Mouse (Mus musculus) megakaryocyte progenitor cell, adult 5-6 weeks (primary cell): Measurements from ENCODE around the gene Cacna1c. TPM values are rescaled to one million over a fixed set of nuclear protein-coding genes. Genes with fewer than 3 reads are reported as not detected.

Experiments used
- ATAC-seq: replicated peaks from 2 replicates; pipeline ENCODE4 v1.8.0; 2016; ENCODE audit warnings: mild to moderate bottlenecking, moderate TSS enrichment, inconsistent platforms; ENCODE audit not compliant: poor library complexity
- total RNA-seq, 2 experiments: library from RNA; stranded (forward) in 1 of 2; stranded (reverse) in 1 of 2; fragments of 157-497, 149-512 nt in 1 of 2; fragments of 200-1000 nt in 1 of 2; gene quantifications; 2 replicates each; pipeline versions ENCODE4 v1.2.3 to v1.2.4; 2015 to 2017

Cacna1c gene
- total RNA-seq, 2 experiments from 2014 or later: not detected

DNA sequence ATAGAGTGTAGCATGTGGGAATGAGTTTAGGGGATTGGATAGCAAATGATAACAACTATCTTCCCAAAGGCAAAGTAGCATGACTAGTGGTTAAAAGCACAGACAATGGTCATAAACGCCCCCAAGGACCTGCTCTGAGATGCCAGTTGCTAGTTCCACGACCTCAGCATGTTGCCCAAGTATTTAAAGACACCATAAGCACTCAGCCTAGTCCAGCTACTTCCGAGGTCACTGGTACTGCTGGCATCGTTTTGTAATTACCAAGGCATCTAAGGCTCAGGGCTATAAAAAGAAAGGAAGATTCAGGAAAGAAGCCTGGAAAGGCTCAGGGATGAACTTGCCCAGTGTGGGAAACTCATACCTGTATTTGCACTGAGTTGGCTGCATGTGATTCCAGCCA, 127.6 kb downstream of the Cacna1c start:
- no peak for ATAC-seq

DNA sequence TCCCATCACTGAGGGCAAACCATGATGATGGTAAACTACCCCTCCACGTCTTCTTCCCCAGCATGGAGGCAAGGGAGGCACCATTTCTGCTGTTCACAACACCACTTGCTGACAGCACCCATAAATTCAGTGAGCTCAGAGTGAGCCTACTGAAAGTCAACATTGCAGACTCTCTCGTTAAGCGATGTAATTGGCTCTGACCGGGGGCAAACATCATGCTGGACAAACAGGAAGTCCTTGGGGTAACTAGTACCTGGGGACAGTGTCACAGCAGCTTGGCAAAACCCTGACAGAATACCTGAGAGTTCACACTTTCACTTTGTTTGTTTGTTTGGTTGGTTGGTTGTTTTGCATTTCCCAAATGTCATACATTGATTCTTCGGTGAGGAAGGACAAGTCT, 131.3 kb downstream of the Cacna1c start:
- no peak for ATAC-seq

DNA sequence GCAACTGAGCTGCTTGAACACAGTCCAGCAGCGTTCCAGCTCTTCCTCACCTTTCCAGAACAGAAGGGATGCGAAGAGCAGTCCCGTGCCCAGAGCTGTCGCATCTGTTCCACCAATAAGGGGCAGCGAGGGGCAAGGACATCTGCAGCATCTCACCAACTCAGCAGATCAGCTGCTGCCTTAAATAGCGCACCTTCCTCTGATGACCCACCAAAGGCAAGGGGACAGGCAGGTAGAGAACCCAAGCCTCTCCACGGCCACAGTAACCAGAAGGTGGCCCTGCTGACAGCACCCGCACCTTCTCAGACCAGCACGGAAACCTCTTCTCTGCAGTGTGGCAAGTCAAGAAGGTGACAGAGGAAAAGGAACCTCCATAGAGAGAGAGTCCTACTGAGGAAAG, 131.8 kb downstream of the Cacna1c start:
- no peak for ATAC-seq

GRCm38 (mm10) chr6:119062695-119063094, 133.5 kb downstream of the Cacna1c start:
- ATAC-seq: no peak

DNA sequence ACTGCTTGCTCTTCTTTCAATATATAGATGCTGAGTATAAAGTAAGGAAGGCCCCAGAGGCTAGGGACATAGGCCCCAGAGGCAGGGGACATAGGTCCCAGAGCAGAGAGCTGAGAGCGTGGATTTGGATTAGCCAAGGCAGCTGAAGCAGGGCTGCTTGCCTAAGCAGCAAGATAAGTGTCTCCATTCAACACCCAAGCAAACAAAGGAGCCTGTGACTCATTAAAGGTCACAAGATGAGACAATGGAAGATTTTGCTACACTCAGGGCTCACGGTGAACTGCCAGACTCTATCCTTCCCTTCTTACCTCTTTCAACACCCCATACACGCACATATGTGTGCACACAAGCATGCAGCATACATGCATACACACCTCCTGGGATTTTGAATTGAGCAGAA, 137.3 kb downstream of the Cacna1c start:
- ATAC-seq: no peak

GRCm38 (mm10) chr6:119058461-119058860, 137.8 kb downstream of the Cacna1c start:
- no peak for ATAC-seq

- no peak for ATAC-seq
These were observed 139.1 kb downstream of the Cacna1c start for GRCm38 (mm10) chr6:119057076-119057479.

- no peak for ATAC-seq
These were observed 143.4 kb downstream of the Cacna1c start for GRCm38 (mm10) chr6:119052801-119053200.

GRCm38 (mm10) chr6:119052366-119052765, 143.9 kb downstream of the Cacna1c start:
- no peak for ATAC-seq

DNA sequence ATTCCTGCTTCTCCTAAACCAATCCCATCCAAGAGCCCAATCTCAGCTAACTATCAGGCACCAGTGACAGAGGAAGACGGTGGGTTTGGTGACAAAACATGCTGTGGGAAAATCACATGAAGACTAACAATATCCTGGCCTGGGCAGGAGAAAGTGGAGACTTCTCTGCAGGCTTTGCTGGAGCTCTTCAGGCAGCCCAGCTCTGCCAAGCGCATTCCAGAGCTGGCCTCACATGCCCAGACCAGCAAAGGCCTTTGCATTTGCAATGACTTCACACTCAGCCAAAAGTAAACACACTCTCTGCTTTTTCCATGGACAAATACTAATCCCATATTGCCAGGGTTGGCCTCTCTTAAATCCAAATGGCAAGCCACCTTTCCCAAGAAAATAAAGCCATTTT, 144.5 kb downstream of the Cacna1c start:
- ATAC-seq: no peak

DNA sequence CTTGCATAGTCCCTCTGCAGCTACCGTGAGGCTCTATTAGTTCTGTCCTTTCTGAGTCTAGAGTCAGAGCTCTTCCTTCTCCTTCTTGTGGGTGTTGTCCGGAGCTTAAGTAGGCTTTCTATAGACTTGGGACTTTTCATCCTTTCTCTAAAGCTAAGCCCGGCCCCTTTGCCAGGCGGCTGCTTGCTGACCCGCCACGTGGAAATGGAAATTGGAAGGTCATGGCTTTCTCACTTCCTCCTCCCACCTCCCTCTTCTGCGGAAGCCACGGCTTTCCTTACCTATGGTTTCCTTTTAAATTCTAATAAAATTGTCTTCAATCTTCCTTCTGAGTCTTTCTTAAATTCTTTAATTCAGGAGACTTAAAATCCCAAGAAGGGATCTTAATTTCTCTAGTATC, 148.9 kb downstream of the Cacna1c start:
- ATAC-seq: no peak

DNA sequence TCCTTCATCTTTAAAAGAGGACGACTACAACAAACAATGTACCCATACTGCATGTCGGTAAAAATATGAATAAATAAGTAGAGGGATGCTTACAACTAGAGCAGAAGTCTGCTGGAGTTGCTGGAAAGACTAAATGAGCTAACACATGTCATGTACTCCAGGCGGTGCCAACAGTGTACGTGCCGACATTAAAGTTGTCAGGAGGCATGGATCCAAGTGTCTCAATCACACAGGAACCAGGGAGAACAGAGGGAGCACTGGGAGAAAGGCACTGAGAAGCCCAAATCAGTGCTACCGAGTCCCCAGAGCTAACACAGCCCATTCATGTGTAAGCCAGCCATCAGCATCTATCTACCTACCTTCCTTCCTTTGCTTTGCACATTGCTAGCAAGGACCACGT, 150.7 kb downstream of the Cacna1c start:
- ATAC-seq: no peak

GRCm38 (mm10) chr6:119044148-119044547, 152.1 kb downstream of the Cacna1c start:
- ATAC-seq: no peak

DNA sequence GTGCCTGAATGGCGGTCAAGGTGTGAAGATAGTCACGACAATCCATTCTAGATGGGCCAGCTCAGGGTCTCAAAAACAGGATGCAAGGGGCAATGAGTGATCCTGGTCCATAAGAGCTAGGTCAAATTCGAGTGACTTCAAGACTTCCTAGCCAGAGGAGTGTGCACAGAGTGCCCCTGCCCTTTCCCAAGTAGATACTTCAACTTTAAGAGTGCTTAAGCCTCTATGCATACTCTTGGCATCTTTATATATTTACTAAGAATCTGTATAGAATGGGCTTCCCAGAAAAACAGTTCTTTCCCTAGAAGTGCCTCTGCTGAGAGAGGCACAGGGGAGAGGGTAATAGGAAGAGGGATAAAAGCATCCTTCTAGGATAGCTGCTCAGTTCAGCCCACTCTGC, 153.4 kb downstream of the Cacna1c start:
- ATAC-seq: no peak

GRCm38 (mm10) chr6:119040961-119041360, 155.3 kb downstream of the Cacna1c start:
- no peak for ATAC-seq

- ATAC-seq: no peak
These were observed 156.4 kb downstream of the Cacna1c start for GRCm38 (mm10) chr6:119039815-119040214.

DNA sequence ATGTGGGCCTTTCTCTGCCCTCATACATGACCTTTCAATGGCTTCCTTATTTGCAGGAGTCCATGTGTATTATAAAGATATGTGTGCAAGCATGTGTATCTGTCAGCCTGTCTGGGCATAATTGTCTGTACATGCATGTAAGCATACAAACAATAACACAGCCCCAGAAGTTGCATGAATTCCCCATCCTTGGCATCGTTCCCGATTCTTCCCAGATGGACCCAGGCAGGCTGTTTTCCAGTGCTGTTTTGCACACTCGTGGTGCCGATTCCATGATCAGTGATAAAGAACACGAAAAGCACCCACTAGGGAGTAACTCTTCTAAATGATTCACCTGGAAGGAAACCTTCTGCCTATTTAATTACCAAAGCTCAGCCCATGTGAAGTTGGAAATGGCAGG, 156.9 kb downstream of the Cacna1c start:
- ATAC-seq: no peak

DNA sequence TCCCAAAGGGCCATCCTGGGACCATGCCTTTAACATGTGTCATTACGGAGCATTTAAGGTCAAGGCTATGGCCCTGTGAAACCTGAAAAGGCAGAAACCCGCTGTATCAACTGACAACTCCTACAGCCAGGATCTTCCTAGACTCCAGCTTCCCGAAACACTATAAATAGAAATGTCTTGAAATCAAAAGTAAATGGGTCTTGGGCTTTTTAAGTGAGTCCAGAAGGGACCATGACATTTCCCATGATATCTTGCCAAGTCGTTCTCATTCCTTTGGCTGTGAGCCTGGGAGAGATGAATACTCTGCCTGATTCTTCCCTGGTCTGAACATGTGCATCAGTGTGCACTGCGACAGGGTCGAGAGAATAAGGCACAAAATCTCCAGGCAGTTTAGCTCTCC, 158.4 kb downstream of the Cacna1c start:
- no peak for ATAC-seq

DNA sequence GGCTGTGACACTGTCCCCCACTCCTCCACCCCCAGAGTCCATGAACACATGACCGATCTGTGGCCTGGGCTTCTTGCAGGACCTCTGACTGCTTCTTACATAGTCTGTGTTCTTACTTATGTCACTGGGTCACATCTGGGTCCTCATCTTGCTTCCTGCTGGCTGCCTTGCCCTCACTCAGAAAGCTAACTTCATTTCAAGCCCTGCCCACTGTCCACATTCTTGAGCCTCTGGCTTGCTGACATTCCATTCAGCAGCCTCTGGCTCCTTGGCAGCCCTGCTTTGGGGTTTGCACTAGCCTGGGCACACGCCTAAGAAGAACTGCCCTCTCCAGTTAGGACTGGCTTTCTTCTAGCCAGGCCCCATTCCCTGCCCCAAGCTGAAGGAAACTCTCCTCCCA, 159.2 kb downstream of the Cacna1c start:
- no peak for ATAC-seq

DNA sequence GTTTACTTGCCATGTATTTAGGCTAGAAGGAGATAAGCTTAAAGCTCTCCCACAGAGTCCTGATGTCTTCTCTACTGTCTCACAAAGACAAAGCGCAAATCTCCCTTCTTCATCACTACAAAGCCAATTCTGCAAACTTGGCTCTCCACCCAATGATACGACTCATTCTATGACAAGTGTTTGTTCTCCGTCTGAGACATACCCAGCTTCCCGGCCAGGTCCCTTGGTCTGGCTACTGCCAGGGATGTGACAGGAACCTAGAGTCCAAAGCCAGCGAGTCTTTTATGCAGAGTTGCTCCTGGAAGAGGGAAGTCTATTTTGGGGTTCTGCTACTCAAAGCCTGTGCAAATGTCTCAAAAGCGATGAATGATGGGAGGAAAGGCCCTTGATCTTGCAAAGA, 160.9 kb downstream of the Cacna1c start:
- ATAC-seq: no peak

DNA sequence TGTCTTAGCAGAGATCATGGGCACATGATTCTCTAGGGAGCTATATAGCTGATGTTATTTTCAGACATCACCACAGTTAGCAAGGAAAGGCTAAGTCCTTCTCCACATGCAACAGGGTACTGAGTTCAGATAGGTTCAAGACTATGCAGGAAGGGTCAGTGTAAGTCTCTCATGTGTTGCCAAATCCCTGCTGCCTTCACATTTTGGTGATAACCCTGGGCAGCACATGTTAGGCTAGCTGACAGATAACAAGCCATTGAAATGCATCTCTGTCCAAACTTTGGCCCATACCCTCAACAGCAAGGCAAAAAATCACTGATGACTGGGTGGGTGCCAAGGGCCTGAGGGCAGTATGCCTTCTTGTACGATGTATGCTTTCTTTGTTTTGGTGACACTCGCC, 161.3 kb downstream of the Cacna1c start:
- ATAC-seq: no peak

DNA sequence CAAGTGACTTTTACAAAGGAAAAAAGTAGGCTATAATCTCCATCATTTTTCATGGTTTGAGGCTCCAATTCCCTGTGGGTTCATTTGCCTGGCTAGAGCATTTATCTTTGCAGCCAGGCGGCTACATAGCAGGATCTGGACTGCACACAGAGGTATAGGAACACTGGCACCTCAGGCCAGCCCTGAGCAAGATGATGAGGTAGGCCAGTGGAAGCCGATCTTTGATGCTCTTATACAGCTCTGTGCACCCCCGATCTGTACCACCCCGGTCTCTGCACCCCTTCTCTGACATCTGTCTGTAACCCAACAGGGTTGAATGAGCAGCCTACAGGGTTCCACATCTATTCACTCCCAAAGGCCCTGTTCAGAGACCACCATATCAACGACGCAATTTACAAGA, 168.3 kb downstream of the Cacna1c start:
- ATAC-seq: no peak

GRCm38 (mm10) chr6:119022850-119023249, 173.4 kb downstream of the Cacna1c start:
- no peak for ATAC-seq

DNA sequence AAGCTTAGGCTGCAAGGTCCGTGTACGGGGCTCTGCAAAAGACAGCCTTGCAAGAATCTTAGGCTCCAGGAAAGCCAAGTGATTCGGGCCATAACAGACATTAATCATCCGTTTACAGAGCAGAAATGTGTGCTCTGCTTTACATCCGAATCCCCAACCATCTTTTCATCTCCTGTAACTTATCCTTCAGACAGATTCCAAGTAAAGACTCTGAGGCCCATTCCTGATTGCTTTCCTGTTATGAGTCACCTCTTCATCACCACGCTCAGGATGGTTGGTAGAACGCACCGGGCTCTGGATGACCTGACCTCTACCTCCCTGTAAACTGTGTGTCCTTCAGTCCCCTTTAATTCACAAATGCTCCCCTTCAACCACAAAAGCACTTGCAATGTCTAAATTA, 175.0 kb downstream of the Cacna1c start:
- no peak for ATAC-seq
